ENCODE assay signal across 8 mouse cellular contexts in genomic region chr2:30712841-30713401, GRCm38 (mm10).
DNase-seq lines count a peak whose midpoint lies in the region; ATAC-seq and TF ChIP-seq lines count a peak whose summit lies in the region.

No protein-coding gene starts in this region.

- H3K27ac ChIP-seq in hindbrain, embryonic 14.5 days = peak overlapping the region; percentile 96
- peak overlapping the region; percentile 99 for H3K27ac ChIP-seq in olfactory bulb, adult 2 months (ENCODE audit: insufficient read depth, low read depth, low read length)

- no peaks in the 10 kb centered on the region for H3K27me3 ChIP-seq in hindbrain, embryonic 14.5 days (ENCODE audit: control insufficient read depth, insufficient read depth, low read length)

- no peak for ATAC-seq in hindbrain, embryonic 14.5 days (ENCODE audit: low FRiP score)

- 59% methylated on average over 9 of the region's 9 CpGs for WGBS in hindbrain, embryonic 14.5 days
- WGBS in olfactory bulb, adult 2 months = 67% methylated on average over 9 of the region's 9 CpGs

- peaks cover 68% of the 10 kb centered on the region for H3K4me1 ChIP-seq in hindbrain, embryonic 14.5 days (replicated peaks; ENCODE audit: control insufficient read depth, insufficient read depth, low read length)
- peaks cover 64% of the 10 kb centered on the region for H3K4me1 ChIP-seq in olfactory bulb, adult 2 months (ENCODE audit: control insufficient read depth, insufficient read depth, low read length)

- H3K36me3 ChIP-seq in hindbrain, embryonic 14.5 days (replicated peaks; ENCODE audit: control insufficient read depth, insufficient read depth) = no peaks in the 10 kb centered on the region

- no peak for TF ChIP-seq CTCF in olfactory bulb, adult 2 months (IDR thresholded peaks at IDR 0.05; ENCODE audit: insufficient read depth, low read depth, low read length)

- H3K4me2 ChIP-seq in hindbrain, embryonic 14.5 days (replicated peaks) = no peak overlapping the region

- H3K4me3 ChIP-seq in hindbrain, embryonic 14.5 days (replicated peaks; ENCODE audit: low read length) = no peak overlapping the region
- no peak overlapping the region for H3K4me3 ChIP-seq in olfactory bulb, adult 2 months (ENCODE audit: insufficient read depth, low read depth, low read length)

- H3K9ac ChIP-seq in hindbrain, embryonic 14.5 days = no peak overlapping the region

- no peak for TF ChIP-seq POLR2A in olfactory bulb, adult 2 months (IDR thresholded peaks at IDR 0.05; ENCODE audit: insufficient read depth, low read depth, low read length)

- no peaks in the 10 kb centered on the region for H3K9me3 ChIP-seq in hindbrain, embryonic 14.5 days (ENCODE audit: control insufficient read depth, low read length)

- DNase-seq in adrenal gland, postnatal 10 days = peak; percentile 22
- DNase-seq in adrenal gland, postnatal 25 days = no peak
- DNase-seq in testis, postnatal 10 days (ENCODE audit: low spot score) = peak; percentile 69
- no peak for DNase-seq in testis, postnatal 14 days (ENCODE audit: low spot score)
- DNase-seq in hindbrain, embryonic 14.5 days (ENCODE audit: low spot score) = no peak
- DNase-seq in thymus, postnatal 0 days (ENCODE audit: low spot score) = no peak
- no peak for DNase-seq in layer of hippocampus, adult 18-20 months (ENCODE audit: low spot score in 2 of 2)

Comparison
In these comparisons a context has a peak if more than half of its experiments do, and no peak if none do; other contexts are left out.
1. DNase-seq: peak in adrenal gland, postnatal 10 days (single experiment) and testis, postnatal 10 days (single experiment); none in adrenal gland, postnatal 25 days (single experiment), testis, postnatal 14 days (single experiment), hindbrain, embryonic 14.5 days (single experiment), thymus, postnatal 0 days (single experiment) and layer of hippocampus, adult 18-20 months (0 of 2).